Mouse (Mus musculus) embryo, embryonic 10 days (tissue): Measurements from ENCODE around the gene Rbm34.

ENCODE experiments used
- DNase-seq: peaks from one replicate; pipeline ENCODE4 v3.0.0-alpha.2; 2015; ENCODE audit warnings: low spot score

Rbm34 gene

GRCm38 (mm10) chr8:126961516-126961915, 9.4 kb downstream of the Rbm34 start:
- DNase-seq = no peak

GRCm38 (mm10) chr8:126951900-126952636, 18.8 kb downstream of the Rbm34 start:
- DNase-seq = no peak

GRCm38 (mm10) chr8:126949527-126949926, 21.3 kb downstream of the Rbm34 start:
- DNase-seq = no peak

- DNase-seq = no peak
Observed at GRCm38 (mm10) chr8:126946444-126946843, 24.4 kb downstream of the Rbm34 start.

GRCm38 (mm10) chr8:126945730-126946163, 25.1 kb downstream of the Rbm34 start, which contains the start of gene Tomm20:
Tomm20 (minus strand) TSS chr8:126945844.
- peak; percentile 98 for DNase-seq

- DNase-seq = peak; percentile 63
Observed at GRCm38 (mm10) chr8:126944781-126945691, 25.8 kb downstream of the Rbm34 start.

- no peak for DNase-seq
Observed at GRCm38 (mm10) chr8:126943565-126943964, 27.3 kb downstream of the Rbm34 start.

GRCm38 (mm10) chr8:126937337-126937736, 33.5 kb downstream of the Rbm34 start:
- no peak for DNase-seq

- DNase-seq = no peak
Observed at GRCm38 (mm10) chr8:126935932-126936331, 34.9 kb downstream of the Rbm34 start.

GRCm38 (mm10) chr8:126935387-126935786, 35.5 kb downstream of the Rbm34 start:
- DNase-seq = no peak

GRCm38 (mm10) chr8:126932656-126933055, 38.2 kb downstream of the Rbm34 start:
- DNase-seq = no peak

- no peak for DNase-seq
Observed at GRCm38 (mm10) chr8:126932249-126932648, 38.6 kb downstream of the Rbm34 start.

- DNase-seq = no peak
Observed at GRCm38 (mm10) chr8:126931720-126932119, 39.2 kb downstream of the Rbm34 start.

- peak; percentile 75 for DNase-seq
Observed at GRCm38 (mm10) chr8:126929607-126930161, 41.2 kb downstream of the Rbm34 start.

GRCm38 (mm10) chr8:126928755-126929505, 41.9 kb downstream of the Rbm34 start:
- DNase-seq = no peak

GRCm38 (mm10) chr8:126928028-126928427, 42.8 kb downstream of the Rbm34 start:
- no peak for DNase-seq

GRCm38 (mm10) chr8:126927058-126927457, 43.8 kb downstream of the Rbm34 start:
- DNase-seq = no peak

GRCm38 (mm10) chr8:126922981-126923380, 47.9 kb downstream of the Rbm34 start:
- no peak for DNase-seq

- no peak for DNase-seq
Observed at GRCm38 (mm10) chr8:126921432-126921831, 49.4 kb downstream of the Rbm34 start.

GRCm38 (mm10) chr8:126920845-126921244, 50.0 kb downstream of the Rbm34 start:
- DNase-seq = peak; percentile 82

- no peak for DNase-seq
Observed at GRCm38 (mm10) chr8:126920386-126920785, 50.5 kb downstream of the Rbm34 start.

- DNase-seq = no peak
Observed at GRCm38 (mm10) chr8:126919703-126920102, 51.2 kb downstream of the Rbm34 start.
